Mouse (Mus musculus): ENCODE measurements around the gene Tango2. TPM values are rescaled to one million over a fixed set of nuclear protein-coding genes. Genes with fewer than 3 reads are reported as not detected.

Tango2 gene
- polyA plus RNA-seq, 1 experiment from 2014 or later = 70.0 TPM

- WGBS = 61% methylated on average over 2 of the region's 2 CpGs
- Histone ChIP-seq H3K4me1 (ENCODE audit: control insufficient read depth, insufficient read depth, low read length) (no peaks in the 10 kb centered on the region), H3K4me3 (replicated peaks; ENCODE audit: low read depth, low read length) (no peak overlapping the region), H3K27ac (replicated peaks; ENCODE audit: low read depth, low read length) (no peak overlapping the region), H3K27me3 (ENCODE audit: control insufficient read depth, insufficient read depth, low read length) (no peaks in the 10 kb centered on the region), H3K9me3 (ENCODE audit: control insufficient read depth, low read length) (no peaks in the 10 kb centered on the region), H3K9ac (replicated peaks; ENCODE audit: low read length) (no peak overlapping the region), H3K4me2 (ENCODE audit: low read length) (no peak overlapping the region), H3K36me3 (ENCODE audit: control insufficient read depth, insufficient read depth, low read length) (peaks cover 88% of the 10 kb centered on the region)
- DNase-seq (no peak), ATAC-seq (ENCODE audit: low FRiP score, low TSS enrichment) (no peak)
Measured at GRCm38 (mm10) chr16:18275166-18275565, 72.7 kb downstream of the Tango2 start.

GRCm38 (mm10) chr16:18268182-18268581 lies 79.7 kb downstream of the Tango2 start:
- no peaks in the 10 kb centered on the region for H3K27me3 ChIP-seq (ENCODE audit: control insufficient read depth, insufficient read depth, low read length)
- H3K4me1 ChIP-seq (ENCODE audit: control insufficient read depth, insufficient read depth, low read length) = no peaks in the 10 kb centered on the region
- DNase-seq = peak; percentile 45
- H3K4me2 ChIP-seq (ENCODE audit: low read length) = no peak overlapping the region
- 91% methylated on average over 5 of the region's 5 CpGs for WGBS
- H3K9me3 ChIP-seq (ENCODE audit: control insufficient read depth, low read length) = no peaks in the 10 kb centered on the region
- peaks cover 88% of the 10 kb centered on the region for H3K36me3 ChIP-seq (ENCODE audit: control insufficient read depth, insufficient read depth, low read length)
- H3K9ac ChIP-seq (replicated peaks; ENCODE audit: low read length) = no peak overlapping the region
- H3K4me3 ChIP-seq (replicated peaks; ENCODE audit: low read depth, low read length) = no peak overlapping the region
- no peak overlapping the region for H3K27ac ChIP-seq (replicated peaks; ENCODE audit: low read depth, low read length)
- ATAC-seq (ENCODE audit: low FRiP score, low TSS enrichment) = no peak

- no peaks in the 10 kb centered on the region for H3K9me3 ChIP-seq (ENCODE audit: control insufficient read depth, low read length)
- H3K36me3 ChIP-seq (ENCODE audit: control insufficient read depth, insufficient read depth, low read length) = peaks cover 81% of the 10 kb centered on the region
- H3K27me3 ChIP-seq (ENCODE audit: control insufficient read depth, insufficient read depth, low read length) = no peaks in the 10 kb centered on the region
- H3K4me1 ChIP-seq (ENCODE audit: control insufficient read depth, insufficient read depth, low read length) = no peaks in the 10 kb centered on the region
- no peak overlapping the region for H3K4me3 ChIP-seq (replicated peaks; ENCODE audit: low read depth, low read length)
- H3K27ac ChIP-seq (replicated peaks; ENCODE audit: low read depth, low read length) = no peak overlapping the region
- no peak overlapping the region for H3K9ac ChIP-seq (replicated peaks; ENCODE audit: low read length)
- no peak for ATAC-seq (ENCODE audit: low FRiP score, low TSS enrichment)
- no peak for DNase-seq
- 73% methylated on average over 2 of the region's 2 CpGs for WGBS
- no peak overlapping the region for H3K4me2 ChIP-seq (ENCODE audit: low read length)
Measured at GRCm38 (mm10) chr16:18265024-18265423, 82.9 kb downstream of the Tango2 start.

GRCm38 (mm10) chr16:18258221-18258620 lies 89.7 kb downstream of the Tango2 start, which contains the start of gene Gm49776:
Gm49776 (minus strand) TSS chr16:18258321.
- Histone ChIP-seq H3K27ac (replicated peaks; ENCODE audit: low read depth, low read length) (no peak within 1 kb of the TSS), H3K27me3 (ENCODE audit: control insufficient read depth, insufficient read depth, low read length) (no peaks in the 10 kb centered on the region), H3K4me3 (replicated peaks; ENCODE audit: low read depth, low read length) (no peak within 1 kb of the TSS), H3K36me3 (ENCODE audit: control insufficient read depth, insufficient read depth, low read length) (peaks cover 91% of the 10 kb centered on the region), H3K9me3 (ENCODE audit: control insufficient read depth, low read length) (no peaks in the 10 kb centered on the region), H3K4me2 (ENCODE audit: low read length) (no peak within 1 kb of the TSS), H3K4me1 (ENCODE audit: control insufficient read depth, insufficient read depth, low read length) (no peaks in the 10 kb centered on the region), H3K9ac (replicated peaks; ENCODE audit: low read length) (no peak within 1 kb of the TSS)
- DNase-seq = no peak
- no peak for ATAC-seq (ENCODE audit: low FRiP score, low TSS enrichment)
- 97% methylated on average over 2 of the region's 2 CpGs for WGBS

- no peaks in the 10 kb centered on the region for H3K27me3 ChIP-seq (ENCODE audit: control insufficient read depth, insufficient read depth, low read length)
- no peak overlapping the region for H3K9ac ChIP-seq (replicated peaks; ENCODE audit: low read length)
- no peak for ATAC-seq (ENCODE audit: low FRiP score, low TSS enrichment)
- H3K4me2 ChIP-seq (ENCODE audit: low read length) = no peak overlapping the region
- no peaks in the 10 kb centered on the region for H3K9me3 ChIP-seq (ENCODE audit: control insufficient read depth, low read length)
- WGBS = 90% methylated on average over 1 of the region's 1 CpGs
- peaks cover 86% of the 10 kb centered on the region for H3K36me3 ChIP-seq (ENCODE audit: control insufficient read depth, insufficient read depth, low read length)
- H3K4me3 ChIP-seq (replicated peaks; ENCODE audit: low read depth, low read length) = no peak overlapping the region
- peaks cover 20% of the 10 kb centered on the region for H3K4me1 ChIP-seq (ENCODE audit: control insufficient read depth, insufficient read depth, low read length)
- no peak overlapping the region for H3K27ac ChIP-seq (replicated peaks; ENCODE audit: low read depth, low read length)
- DNase-seq = no peak
Measured at GRCm38 (mm10) chr16:18253866-18254265, 94.0 kb downstream of the Tango2 start.

- no peak overlapping the region for H3K4me2 ChIP-seq (ENCODE audit: low read length)
- ATAC-seq (ENCODE audit: low FRiP score, low TSS enrichment) = no peak
- DNase-seq = no peak
- 89% methylated on average over 6 of the region's 6 CpGs for WGBS
- H3K36me3 ChIP-seq (ENCODE audit: control insufficient read depth, insufficient read depth, low read length) = peaks cover 77% of the 10 kb centered on the region
- peaks cover 20% of the 10 kb centered on the region for H3K4me1 ChIP-seq (ENCODE audit: control insufficient read depth, insufficient read depth, low read length)
- H3K27me3 ChIP-seq (ENCODE audit: control insufficient read depth, insufficient read depth, low read length) = no peaks in the 10 kb centered on the region
- H3K9me3 ChIP-seq (ENCODE audit: control insufficient read depth, low read length) = no peaks in the 10 kb centered on the region
- no peak overlapping the region for H3K4me3 ChIP-seq (replicated peaks; ENCODE audit: low read depth, low read length)
- no peak overlapping the region for H3K27ac ChIP-seq (replicated peaks; ENCODE audit: low read depth, low read length)
- no peak overlapping the region for H3K9ac ChIP-seq (replicated peaks; ENCODE audit: low read length)
Measured at GRCm38 (mm10) chr16:18252736-18253135, 95.2 kb downstream of the Tango2 start.

- WGBS = 65% methylated on average over 10 of the region's 10 CpGs
- H3K9ac ChIP-seq (replicated peaks; ENCODE audit: low read length) = peak overlapping the region; percentile 90
- H3K9me3 ChIP-seq (ENCODE audit: control insufficient read depth, low read length) = no peaks in the 10 kb centered on the region
- no peak overlapping the region for H3K27ac ChIP-seq (replicated peaks; ENCODE audit: low read depth, low read length)
- peaks cover 34% of the 10 kb centered on the region for H3K4me1 ChIP-seq (ENCODE audit: control insufficient read depth, insufficient read depth, low read length)
- peak overlapping the region; percentile 95 for H3K4me2 ChIP-seq (ENCODE audit: low read length)
- ATAC-seq (ENCODE audit: low FRiP score, low TSS enrichment) (no peak), DNase-seq (no peak)
- H3K36me3 ChIP-seq (ENCODE audit: control insufficient read depth, insufficient read depth, low read length) = peaks cover 71% of the 10 kb centered on the region
- 0 out of 2 replicates have a peak overlapping the region, but pooled peaks have one; percentile 88 for H3K4me3 ChIP-seq (replicated peaks; ENCODE audit: low read depth, low read length)
- H3K27me3 ChIP-seq (ENCODE audit: control insufficient read depth, insufficient read depth, low read length) = no peaks in the 10 kb centered on the region
Measured at GRCm38 (mm10) chr16:18250828-18251790, 96.8 kb downstream of the Tango2 start.
